Mouse (Mus musculus): ENCODE measurements around the gene Sec62. TPM values are rescaled to one million over a fixed set of nuclear protein-coding genes. Genes with fewer than 3 reads are reported as not detected.
"Not testable (repeated sequence)": the region's sequence is repeated elsewhere in the genome, so short reads cannot be mapped to it uniquely, and the experiment has no call there.

Sec62 gene
- total RNA-seq, 2 experiments from 2014 or later, result 102 to 105 TPM

DNA sequence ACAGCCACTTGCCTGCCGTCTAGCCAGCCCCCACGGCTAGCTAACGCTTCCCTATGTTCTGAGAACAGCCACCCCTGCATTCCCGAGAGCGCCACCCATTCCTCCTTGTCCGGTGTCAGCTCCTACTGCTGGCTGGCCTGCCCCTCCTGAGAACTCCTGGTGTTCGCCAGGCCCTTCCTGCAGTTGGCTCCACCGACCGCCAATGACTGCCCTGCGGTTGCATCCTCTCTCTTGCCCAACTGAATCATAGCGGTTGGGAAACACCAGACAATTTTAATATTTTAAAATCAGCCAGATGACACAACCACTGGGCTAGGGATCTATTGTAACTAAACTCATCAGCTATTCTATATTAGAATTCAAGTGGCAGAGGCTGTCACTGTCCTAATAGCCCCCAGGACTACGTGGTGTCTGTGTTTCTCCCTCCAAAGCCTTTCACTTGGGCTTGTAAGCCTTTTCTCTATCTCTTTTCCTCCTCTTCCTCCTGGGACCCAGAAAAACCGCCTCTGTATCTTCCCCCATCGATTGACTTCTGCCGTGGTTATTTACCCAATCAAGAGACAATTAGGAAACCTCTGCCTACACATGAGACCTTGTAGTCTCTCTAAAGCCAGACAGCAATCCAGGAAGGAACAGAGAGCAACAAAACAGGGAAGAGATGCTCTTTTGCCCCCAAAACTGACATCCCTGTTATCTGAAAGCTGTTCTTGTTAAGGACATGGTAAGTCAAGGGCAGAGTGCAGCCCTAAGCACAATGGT, 39.4 kb downstream of the Sec62 start:
- DNase-seq, result no peak

- no peak for DNase-seq
Measured at GRCm38 (mm10) chr3:30833254-30833653, 40.6 kb downstream of the Sec62 start.

GRCm38 (mm10) chr3:30845755-30846154, 53.1 kb downstream of the Sec62 start:
- no peak for DNase-seq

DNA sequence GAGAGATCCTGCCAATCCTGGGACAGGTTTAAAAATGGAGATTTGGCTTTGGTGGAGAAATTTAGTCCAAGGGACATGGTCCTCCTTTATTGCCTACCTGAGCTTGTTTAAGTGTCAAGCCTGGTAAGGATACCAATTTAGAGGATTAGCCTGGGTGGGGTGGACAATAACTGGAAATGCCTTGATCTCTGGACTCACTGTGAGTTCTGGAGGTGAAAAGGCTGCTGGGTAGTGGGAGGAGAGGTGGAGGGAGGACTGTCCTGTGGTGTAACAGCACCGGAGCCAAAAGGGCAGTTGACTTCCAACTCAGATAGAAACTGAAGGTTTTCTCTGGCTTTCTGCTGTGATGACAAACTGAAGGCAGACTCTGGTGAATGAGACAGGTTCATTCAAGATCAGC, 54.7 kb downstream of the Sec62 start:
- no peak for DNase-seq

- DNase-seq, result no peak
Measured at GRCm38 (mm10) chr3:30851422-30851821, 58.7 kb downstream of the Sec62 start.

- DNase-seq, result no peak
Measured at GRCm38 (mm10) chr3:30853596-30853995, 60.9 kb downstream of the Sec62 start.

- peak; percentile 43 to 48 for DNase-seq
Measured at GRCm38 (mm10) chr3:30855604-30856458, 63.2 kb downstream of the Sec62 start, which contains the start of gene Gpr160. Gene Gpr160, plus strand, starts transcription at chr3:30855950.

DNA sequence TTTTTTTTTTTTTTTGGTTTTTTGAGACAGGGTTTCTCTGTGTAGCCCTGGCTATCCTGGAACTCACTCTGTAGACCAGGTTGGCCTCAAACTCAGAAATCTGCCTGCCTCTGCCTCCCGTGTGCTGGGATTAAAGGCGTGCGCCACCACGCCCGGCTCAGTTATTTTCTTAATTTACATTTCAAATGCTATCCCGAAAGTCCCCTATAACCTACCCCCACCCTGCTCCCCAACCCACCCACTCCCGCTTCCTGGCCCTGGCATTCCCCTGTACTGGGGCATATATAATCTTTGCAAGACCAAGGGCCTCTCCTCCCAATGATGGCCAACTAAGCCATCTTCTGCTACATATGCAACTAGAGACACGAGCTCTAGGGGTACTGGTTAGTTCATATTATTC, 66.9 kb downstream of the Sec62 start:
- DNase-seq, result not testable (repeated sequence)

DNA sequence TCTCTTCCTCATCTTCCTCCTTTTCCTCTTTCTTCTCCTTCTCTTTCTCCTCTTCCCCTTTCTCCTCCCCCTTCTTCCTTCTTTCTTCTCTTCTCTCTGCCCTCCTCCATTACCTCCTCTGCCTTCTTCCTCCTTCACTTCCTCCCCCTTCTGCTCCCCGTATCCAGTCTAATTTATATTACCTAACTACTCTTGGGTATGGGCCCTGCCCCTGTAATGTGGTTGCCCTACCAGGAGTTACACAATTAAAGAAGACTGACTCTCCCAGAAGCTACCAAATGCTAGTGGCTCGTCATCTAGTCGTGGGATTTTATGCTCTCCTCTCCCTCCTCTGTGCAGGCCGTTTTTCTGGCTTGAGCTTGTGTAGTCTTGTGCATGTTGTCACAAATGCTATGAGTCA, 68.0 kb downstream of the Sec62 start:
- no peak for DNase-seq

- DNase-seq, result no peak
Measured at GRCm38 (mm10) chr3:30863712-30864435, 71.2 kb downstream of the Sec62 start.

- no peak for DNase-seq
Measured at GRCm38 (mm10) chr3:30864640-30865039, 72.0 kb downstream of the Sec62 start.

DNA sequence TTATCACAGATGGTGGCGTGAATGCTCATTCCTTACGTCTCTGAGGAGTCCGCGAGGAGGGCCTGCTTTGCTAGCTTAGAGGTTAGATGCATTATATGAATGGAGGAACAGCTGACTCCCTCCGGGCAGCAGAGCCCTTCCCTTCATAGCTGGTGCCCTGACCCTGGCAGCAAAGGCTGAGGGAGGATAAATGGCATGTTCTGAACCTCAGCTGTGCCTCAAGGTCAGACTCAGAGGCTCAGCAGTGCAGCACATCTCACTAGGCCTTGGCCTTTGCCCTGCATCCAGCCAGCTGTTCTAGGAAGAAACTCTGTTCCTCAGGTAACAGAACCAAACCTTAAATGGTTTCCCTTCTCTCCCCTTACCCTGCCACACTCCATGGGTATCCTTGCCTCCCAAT, 75.5 kb downstream of the Sec62 start:
- DNase-seq, result no peak

DNA sequence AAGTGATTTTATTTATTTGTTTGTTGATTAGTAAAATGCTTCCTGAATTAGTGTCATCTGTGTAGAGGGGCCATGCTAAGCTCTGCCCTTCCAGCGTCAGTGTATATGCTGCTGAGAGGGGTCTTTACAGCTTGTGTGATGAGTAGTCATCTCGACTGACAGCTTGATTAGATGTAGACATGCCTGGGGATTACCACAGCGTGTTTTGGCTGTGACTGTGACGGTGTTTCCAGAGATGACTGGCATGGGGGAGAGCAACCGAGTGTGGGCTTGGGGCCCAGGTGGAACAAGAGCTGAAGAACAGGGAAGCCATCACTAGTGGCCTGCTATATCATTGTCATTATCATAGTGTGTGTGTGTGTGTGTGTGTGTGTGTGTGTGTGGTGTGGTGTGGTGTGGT, 76.0 kb downstream of the Sec62 start:
- no peak for DNase-seq

DNA sequence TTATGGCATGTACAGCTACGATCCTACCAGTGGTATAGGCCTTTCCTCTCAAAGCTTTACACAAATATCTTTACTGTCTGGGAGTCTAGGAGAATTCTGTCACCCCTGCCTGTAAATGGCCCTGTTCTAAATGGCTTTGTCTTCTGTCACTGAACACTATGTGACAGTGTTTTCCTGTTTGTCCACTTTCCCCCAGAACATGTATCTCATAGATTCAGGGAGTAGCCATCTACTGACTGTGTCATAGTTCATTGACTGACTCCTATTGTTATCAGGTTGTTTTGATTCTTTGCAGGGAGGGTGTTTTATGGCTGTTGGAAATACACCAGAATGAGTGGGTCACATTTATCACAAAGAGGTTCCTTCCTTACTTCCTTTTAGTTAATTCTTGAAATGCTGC, 77.3 kb downstream of the Sec62 start:
- no peak for DNase-seq

Other genes with a start within 250 kb of the Sec62 start
- gene Mecom, start 244.9 kb upstream of the Sec62 start, total RNA-seq (2021), result 1 to 10 TPM; 3.2 to 4.3 TPM
- gene Actrt3, start 192.9 kb upstream of the Sec62 start, total RNA-seq (2021), result under 1 TPM; 0.67 to 0.88 TPM
- 10 to 100 TPM; 18.7 to 19.0 TPM for gene Mynn, start 190.8 kb upstream of the Sec62 start, total RNA-seq (2021)
- gene Lrriq4, start 148.4 kb upstream of the Sec62 start, total RNA-seq (2021), result not detected
- gene Lrrc34, start 145.0 kb upstream of the Sec62 start, total RNA-seq (2021), result not detected
- gene Lrrc31, start 93.0 kb upstream of the Sec62 start, total RNA-seq (2021), result not detected
- gene Samd7, start 46.6 kb upstream of the Sec62 start, total RNA-seq (2021), result not detected
- gene Gpr160, start 63.1 kb downstream of the Sec62 start, total RNA-seq (2021), result 1 to 10 TPM in 1 of 2 experiments, not detected in 1; 1.1 TPM
- 10 to 100 TPM; 41.6 to 45.3 TPM for gene Phc3, start 176.5 kb downstream of the Sec62 start, total RNA-seq (2021)
- gene Prkci, start 202.9 kb downstream of the Sec62 start, total RNA-seq (2021), result 10 to 100 TPM; 62.9 to 67.3 TPM